Mouse (Mus musculus) heart, postnatal 0 days (tissue): ENCODE measurements around the gene Clec3b. TPM values are rescaled to one million over a fixed set of nuclear protein-coding genes. Genes with fewer than 3 reads are reported as not detected.

Experiments used
- ATAC-seq: fragments of 200-750 bp; cut with Nextera tagmentation; 2 replicates; pipeline ENCODE4 v1.8.0; 2017; ENCODE audit warnings: low read depth, moderate number of reproducible peaks, moderate library complexity; ENCODE audit not compliant: insufficient read depth
- DNase-seq: peaks from one replicate; pipeline ENCODE4 v3.0.0-alpha.2; 2016; ENCODE audit warnings: low spot score
- H3K27ac ChIP-seq: fragments of 300-500 bp; sonication (generic); 2 replicates; pipeline ENCODE4 v1.5.1; 2014; ENCODE audit warnings: low read depth, mild to moderate bottlenecking
- H3K27me3 ChIP-seq: fragments of 300-500 bp; sonication (generic); 2 replicates; pipeline ENCODE4 v1.6.1; 2014; ENCODE audit warnings: low read length, mixed read lengths; ENCODE audit not compliant: control insufficient read depth, insufficient read depth
- H3K36me3 ChIP-seq: fragments of 300-500 bp; sonication (generic); replicated peaks from 2 replicates; pipeline ENCODE4 v1.6.1; 2014; ENCODE audit warnings: low read length, mixed read lengths; ENCODE audit not compliant: control insufficient read depth, insufficient read depth
- H3K4me1 ChIP-seq: fragments of 300-500 bp; sonication (generic); 2 replicates; pipeline ENCODE4 v1.6.1; 2014; ENCODE audit warnings: antibody characterized with exemption; ENCODE audit not compliant: control insufficient read depth, insufficient read depth
- H3K4me2 ChIP-seq: fragments of 300-500 bp; sonication (generic); 2 replicates; pipeline ENCODE4 v1.6.1; 2014; ENCODE audit warnings: low read depth, mild to moderate bottlenecking, low read length, moderate library complexity
- H3K4me3 ChIP-seq: fragments of 300-500 bp; sonication (generic); 2 replicates; pipeline ENCODE4 v1.5.1; 2014; ENCODE audit warnings: low read depth, low read length
- H3K9ac ChIP-seq: fragments of 300-500 bp; sonication (generic); replicated peaks from 2 replicates; pipeline ENCODE4 v1.6.1; 2014; ENCODE audit warnings: low read depth, low read length, mixed read lengths
- H3K9me3 ChIP-seq: fragments of 300-500 bp; sonication (generic); replicated peaks from 2 replicates; pipeline ENCODE4 v1.6.1; 2016; ENCODE audit warnings: low read length; ENCODE audit not compliant: control insufficient read depth
- CTCF ChIP-seq: IDR thresholded peaks from 2 replicates; pipeline ENCODE4 v1.5.1; 2016; ENCODE audit warnings: antibody characterized with exemption, control low read depth, low read depth
- EP300 ChIP-seq: IDR thresholded peaks from 2 replicates; pipeline ENCODE4 v1.6.1; 2016; ENCODE audit warnings: antibody characterized with exemption, low read depth
- WGBS: fragments of 180-500 bp; shearing (Covaris S2); extraction: QIAGEN DNeasy Blood & Tissue Kit; methylation state at CpG from one replicate; pipeline ENCODE4 v1.1.7; 2014; 5-methylcytosine and 5-hydroxymethylcytosine counted together
- polyA plus RNA-seq: library from polyadenylated mRNA; unstranded; fragments of >200 nt; fragmentation: Nextera tagmentation; extraction: Ambion mirVana; gene quantifications from 2 replicates; pipeline ENCODE4 v1.2.1, GENCODE M21; 2015
- total RNA-seq: library from RNA; depleted of rRNA; stranded (reverse); fragments of >200 nt; gene quantifications from 2 replicates; pipeline ENCODE4 v1.2.3, GENCODE M21; 2014; ENCODE audit warnings: low replicate concordance

The Clec3b gene
- total and polyA plus RNA-seq, 2 experiments from 2014 or later = 5.5 to 26.8 TPM

GRCm38 (mm10) chr9:123153121-123153520 is 2.4 kb downstream of the Clec3b start:
- no peak for DNase-seq
- H3K9me3 ChIP-seq = no peaks in the 10 kb centered on the region
- no peaks in the 10 kb centered on the region; the same call in 1 of the 2 replicates for H3K4me1 ChIP-seq
- no peaks in the 10 kb centered on the region for H3K27me3 ChIP-seq
- no peak overlapping the region for H3K4me2 ChIP-seq
- no peak overlapping the region for H3K9ac ChIP-seq
- ATAC-seq = no peak
- 74% methylated on average over 2 of the region's 2 CpGs for WGBS
- no peak overlapping the region for H3K4me3 ChIP-seq
- H3K27ac ChIP-seq = no peak overlapping the region
- no peaks in the 10 kb centered on the region for H3K36me3 ChIP-seq
- no peak for TF ChIP-seq CTCF
- TF ChIP-seq EP300 = no peak

- ATAC-seq = peak; percentile 19; the same call in 1 of the 2 replicates
Observed at GRCm38 (mm10) chr9:123156910-123157361, 6.2 kb downstream of the Clec3b start.

DNA sequence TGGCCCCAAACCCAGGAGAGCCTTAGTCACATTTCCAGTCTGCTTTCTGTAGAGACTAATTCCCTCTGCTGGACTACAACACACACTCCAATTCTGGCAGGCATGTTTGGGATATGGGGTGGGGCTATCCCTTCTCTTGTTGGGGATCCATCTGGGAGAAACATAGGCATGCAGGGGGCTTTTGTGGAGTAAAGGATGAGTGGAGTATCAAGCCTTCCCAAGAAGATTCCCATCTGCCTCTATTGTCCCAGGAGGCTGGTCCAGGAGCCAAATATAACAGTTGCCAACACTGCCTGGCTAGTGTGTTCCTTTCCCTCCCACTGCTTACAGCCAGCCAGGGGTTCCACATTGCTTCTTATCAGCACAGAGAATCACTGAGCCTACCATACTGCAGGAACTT is 7.0 kb downstream of the Clec3b start:
- Histone ChIP-seq H3K4me1 (no peaks in the 10 kb centered on the region; the same call in 1 of the 2 replicates), H3K27me3 (no peaks in the 10 kb centered on the region), H3K36me3 (no peaks in the 10 kb centered on the region), H3K4me3 (no peak overlapping the region), H3K9ac (no peak overlapping the region), H3K9me3 (no peaks in the 10 kb centered on the region), H3K27ac (no peak overlapping the region), H3K4me2 (no peak overlapping the region)
- DNase-seq (no peak), ATAC-seq (no peak)
- TF ChIP-seq CTCF (no peak), EP300 (no peak)

More at GRCm38 (mm10) chr9:123156910-123157361, 6.2 kb downstream of the Clec3b start:
- Histone ChIP-seq H3K9me3 (no peaks in the 10 kb centered on the region), H3K9ac (no peak overlapping the region), H3K4me1 (no peaks in the 10 kb centered on the region; the same call in 1 of the 2 replicates), H3K36me3 (no peaks in the 10 kb centered on the region), H3K4me2 (peak overlapping the region; percentile 14; the same call in 1 of the 2 replicates), H3K27me3 (no peaks in the 10 kb centered on the region), H3K27ac (no peak overlapping the region), H3K4me3 (no peak overlapping the region)
- no peak for TF ChIP-seq EP300
- no peak for TF ChIP-seq CTCF
- no peak for DNase-seq
- 39% methylated on average over 29 of the region's 30 CpGs for WGBS

DNA sequence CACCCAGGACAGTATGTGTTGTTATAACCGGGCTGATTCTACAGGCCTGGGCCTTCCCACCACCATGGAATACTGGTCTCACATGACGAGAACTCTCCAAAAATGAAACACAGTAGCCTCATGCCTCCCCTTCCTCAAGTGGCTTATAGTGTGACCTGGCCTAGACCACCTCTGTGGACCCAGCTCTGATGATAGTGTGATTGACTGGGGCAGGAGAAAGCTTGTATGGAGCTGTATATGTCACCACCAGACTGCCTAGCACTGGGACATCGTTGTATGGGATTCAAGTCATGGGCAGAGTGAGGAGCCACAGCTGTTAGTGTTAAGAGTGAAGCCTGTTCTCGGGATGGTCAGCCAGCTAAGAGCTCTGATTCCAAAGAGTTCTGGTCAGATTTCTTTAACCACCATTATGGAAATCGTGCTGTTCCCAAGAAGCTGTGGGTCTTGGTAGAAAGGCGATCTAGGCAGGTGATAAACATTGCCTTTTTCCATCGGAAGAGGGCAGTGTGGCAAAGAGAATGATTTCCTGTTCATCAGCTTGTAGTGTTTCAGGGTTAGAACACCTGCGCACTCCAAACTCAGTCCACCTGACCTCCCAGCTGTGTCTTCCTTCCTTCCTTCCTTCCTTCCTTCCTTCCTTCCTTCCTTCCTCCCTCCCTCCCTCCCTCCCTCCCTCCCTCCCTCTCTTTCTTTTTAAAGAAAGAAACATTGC is 7.5 kb downstream of the Clec3b start:
- Histone ChIP-seq H3K4me2 (no peak overlapping the region), H3K36me3 (no peaks in the 10 kb centered on the region), H3K4me1 (no peaks in the 10 kb centered on the region), H3K27me3 (no peaks in the 10 kb centered on the region), H3K9me3 (no peaks in the 10 kb centered on the region), H3K9ac (no peak overlapping the region), H3K27ac (no peak overlapping the region), H3K4me3 (no peak overlapping the region)
- TF ChIP-seq CTCF (peak; percentile 54), EP300 (no peak)
- no peak for ATAC-seq
- DNase-seq = no peak
- 58% methylated on average over 8 of the region's 8 CpGs for WGBS

GRCm38 (mm10) chr9:123159330-123159729 is 8.6 kb downstream of the Clec3b start:
- WGBS = 57% methylated on average over 7 of the region's 7 CpGs
- peak; percentile 78 for DNase-seq
- H3K4me2 ChIP-seq = no peak overlapping the region
- TF ChIP-seq CTCF (peak; percentile 97), EP300 (no peak)
- no peaks in the 10 kb centered on the region for H3K4me1 ChIP-seq
- no peaks in the 10 kb centered on the region for H3K27me3 ChIP-seq
- no peak overlapping the region for H3K27ac ChIP-seq
- peak; percentile 49 for ATAC-seq
- H3K9me3 ChIP-seq = no peaks in the 10 kb centered on the region
- H3K36me3 ChIP-seq = no peaks in the 10 kb centered on the region
- no peak overlapping the region for H3K4me3 ChIP-seq
- H3K9ac ChIP-seq = no peak overlapping the region
